In genomic region chr17:41830972-41831371, GRCm38 (mm10) we compare ENCODE assay signal across 32 mouse cellular contexts.
"Had no signal": no experiment of that assay in that cellular context is flagged by ENCODE, and none has a peak within 500 bp of the region (broad histone marks: within the 10 kb centered on the region; RNA-seq: fewer than 3 reads in every experiment).

No protein-coding gene starts in this region.

- DNase-seq: heart, postnatal 10 days; heart, postnatal 14 days; heart, postnatal 36 days; heart, postnatal 4 days; kidney, adult 11 months; kidney, adult 18-20 months; kidney, adult 2 months; kidney, adult 8-10 months; kidney, adult 9 months; kidney, postnatal 10 days; kidney, postnatal 14 days; kidney, postnatal 25 days; kidney, postnatal 36 days; kidney, postnatal 4 days; layer of hippocampus, adult 9-11 months; layer of hippocampus, postnatal 36 days had no signal

- H3K4me1 ChIP-seq: heart, embryonic 12.5 days; heart, embryonic 13.5 days; heart, embryonic 15.5 days; hindbrain, embryonic 10.5 days; hindbrain, embryonic 12.5 days; hindbrain, embryonic 13.5 days; hindbrain, embryonic 15.5 days; intestine, embryonic 15.5 days; kidney, embryonic 15.5 days had no signal

- H3K4me3 ChIP-seq: heart, embryonic 12.5 days; heart, embryonic 13.5 days; heart, embryonic 15.5 days; hindbrain, embryonic 10.5 days; hindbrain, embryonic 12.5 days; hindbrain, embryonic 13.5 days; hindbrain, embryonic 15.5 days; intestine, embryonic 15.5 days; kidney, embryonic 15.5 days; layer of hippocampus, adult 2 months; left cerebral cortex, adult 2 months had no signal

- ATAC-seq: hindbrain, embryonic 16.5 days; hindbrain, postnatal 0 days; inflammation-experienced regulatory T-cells, adult 6 months; intestine, embryonic 15.5 days; intestine, embryonic 16.5 days; intestine, postnatal 0 days had no signal
